Mouse (Mus musculus) hindbrain, embryonic 16.5 days (tissue): ENCODE measurements around the gene Tmem131l. TPM values are rescaled to one million over a fixed set of nuclear protein-coding genes. Genes with fewer than 3 reads are reported as not detected.
"Not testable (repeated sequence)": the region's sequence is repeated elsewhere in the genome, so short reads cannot be mapped to it uniquely, and the experiment has no call there.

Experiments
- ATAC-seq: fragments of 200-750 bp; cut with Nextera tagmentation; 2 replicates; pipeline ENCODE4 v1.8.0; 2017; ENCODE audit warnings: moderate TSS enrichment, moderate library complexity
- H3K27ac ChIP-seq: fragments of 300-500 bp; sonication (generic); 2 replicates; pipeline ENCODE4 v1.5.1; 2014; ENCODE audit warnings: low read depth, mild to moderate bottlenecking, control low read depth, low read length, moderate library complexity
- H3K27me3 ChIP-seq: fragments of 300-500 bp; sonication (generic); replicated peaks from 2 replicates; pipeline ENCODE4 v1.6.1; 2014; ENCODE audit warnings: low read length; ENCODE audit not compliant: control insufficient read depth, insufficient read depth
- H3K36me3 ChIP-seq: fragments of 300-500 bp; sonication (generic); 2 replicates; pipeline ENCODE4 v1.6.1; 2014; ENCODE audit warnings: mild to moderate bottlenecking, low read length, moderate library complexity, mixed read lengths; ENCODE audit not compliant: control insufficient read depth, insufficient read depth
- H3K4me1 ChIP-seq: fragments of 300-500 bp; sonication (generic); 2 replicates; pipeline ENCODE4 v1.6.1; 2014; ENCODE audit warnings: low read depth, low read length; ENCODE audit not compliant: control insufficient read depth, insufficient read depth
- H3K4me2 ChIP-seq: fragments of 300-500 bp; sonication (generic); 2 replicates; pipeline ENCODE4 v1.6.1; 2014; ENCODE audit warnings: mild to moderate bottlenecking, low read length, control low read depth, moderate library complexity
- H3K4me3 ChIP-seq: fragments of 300-500 bp; sonication (generic); 2 replicates; pipeline ENCODE4 v1.5.1; 2014; ENCODE audit warnings: mild to moderate bottlenecking, low read length, control low read depth, moderate library complexity
- H3K9ac ChIP-seq: fragments of 300-500 bp; sonication (generic); 2 replicates; pipeline ENCODE4 v1.6.1; 2014; ENCODE audit warnings: low read depth, mild to moderate bottlenecking, control low read depth, low read length, moderate library complexity
- H3K9me3 ChIP-seq: fragments of 300-500 bp; sonication (generic); 2 replicates; pipeline ENCODE4 v1.6.1; 2014; ENCODE audit warnings: mild to moderate bottlenecking, low read length, moderate library complexity; ENCODE audit not compliant: control insufficient read depth
- WGBS: fragments of 180-500 bp; shearing (Covaris S2); extraction: QIAGEN DNeasy Blood & Tissue Kit; methylation state at CpG from one replicate; pipeline ENCODE4 v1.1.7; 2014; 5-methylcytosine and 5-hydroxymethylcytosine counted together
- polyA plus RNA-seq: library from polyadenylated mRNA; unstranded; fragments of >200 nt; fragmentation: Nextera tagmentation; extraction: Ambion mirVana; gene quantifications from 2 replicates; pipeline ENCODE4 v1.2.1, GENCODE M21; 2015

The Tmem131l gene
- polyA plus RNA-seq, 1 experiment from 2014 or later = 34.6 TPM

- Histone ChIP-seq H3K27me3 (no peaks in the 10 kb centered on the region), H3K9ac (no peak overlapping the region), H3K36me3 (peaks cover 36% of the 10 kb centered on the region), H3K9me3 (no peaks in the 10 kb centered on the region), H3K27ac (no peak overlapping the region), H3K4me3 (no peak overlapping the region), H3K4me1 (no peaks in the 10 kb centered on the region), H3K4me2 (no peak overlapping the region)
- ATAC-seq = no peak
- 91% methylated on average over 5 of the region's 5 CpGs for WGBS
Observed at GRCm38 (mm10) chr3:83902943-83903342, 137.0 kb downstream of the Tmem131l start.

GRCm38 (mm10) chr3:83902459-83902858 is 137.5 kb downstream of the Tmem131l start:
- Histone ChIP-seq H3K36me3 (peaks cover 36% of the 10 kb centered on the region), H3K27ac (no peak overlapping the region), H3K27me3 (no peaks in the 10 kb centered on the region), H3K4me1 (no peaks in the 10 kb centered on the region), H3K4me3 (no peak overlapping the region), H3K9me3 (no peaks in the 10 kb centered on the region), H3K9ac (no peak overlapping the region), H3K4me2 (no peak overlapping the region)
- 86% methylated on average over 8 of the region's 8 CpGs for WGBS
- no peak for ATAC-seq

DNA sequence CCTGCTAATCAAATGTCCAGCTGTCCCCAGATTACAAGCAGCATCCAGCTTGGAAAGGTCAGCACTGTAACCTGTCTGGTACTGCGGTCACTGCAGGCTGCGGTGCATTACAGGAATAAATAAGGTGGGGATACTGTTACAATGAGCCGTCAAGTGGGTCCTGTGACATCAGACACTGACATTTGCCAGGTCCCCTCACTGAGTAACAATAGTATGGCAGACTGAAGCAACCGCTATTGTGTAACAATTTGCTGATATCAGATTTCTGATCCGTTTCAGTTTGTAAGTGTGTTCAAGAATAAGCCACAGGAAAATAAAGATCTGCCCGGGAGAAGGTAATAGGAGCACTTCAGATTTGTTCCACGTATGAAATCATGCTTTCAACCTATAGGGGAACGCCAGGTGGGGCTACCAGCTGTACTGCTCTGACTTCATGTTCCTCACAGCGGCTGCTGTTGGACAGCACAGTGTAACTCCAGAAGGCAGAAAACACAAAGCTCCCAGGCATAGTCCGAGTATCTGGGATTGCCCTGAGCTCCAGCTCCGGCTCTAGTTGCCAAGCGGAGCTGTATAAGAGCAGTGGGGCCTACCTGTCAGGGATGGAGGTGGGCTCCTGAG is 139.1 kb downstream of the Tmem131l start:
- Histone ChIP-seq H3K9ac (no peak overlapping the region), H3K27me3 (no peaks in the 10 kb centered on the region), H3K4me1 (no peaks in the 10 kb centered on the region), H3K4me2 (no peak overlapping the region), H3K36me3 (peaks cover 33% of the 10 kb centered on the region), H3K27ac (no peak overlapping the region), H3K9me3 (no peaks in the 10 kb centered on the region), H3K4me3 (no peak overlapping the region)
- WGBS = 91% methylated on average over 12 of the region's 12 CpGs
- no peak for ATAC-seq

DNA sequence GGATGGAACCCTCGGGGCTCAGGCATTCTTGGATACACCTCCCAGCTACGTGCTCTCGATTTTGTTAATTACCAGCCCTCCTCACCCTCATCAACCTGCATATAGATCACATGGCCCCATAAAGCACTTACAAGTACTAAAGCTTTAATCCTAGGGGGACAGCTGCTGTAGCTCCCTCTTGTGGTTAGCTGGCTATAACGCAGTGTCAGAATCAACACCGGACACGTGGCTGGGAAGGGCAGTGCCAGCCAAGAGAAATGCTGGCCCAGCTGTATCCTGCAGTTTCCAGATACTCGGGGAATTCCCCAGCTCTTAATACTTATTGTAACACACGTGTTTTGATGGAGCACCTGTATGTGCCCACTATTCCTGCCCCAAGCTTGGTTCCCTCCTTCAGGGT is 140.4 kb downstream of the Tmem131l start:
- WGBS = 48% methylated on average over 8 of the region's 8 CpGs
- Histone ChIP-seq H3K4me2 (no peak overlapping the region), H3K4me1 (no peaks in the 10 kb centered on the region), H3K27ac (no peak overlapping the region), H3K9me3 (no peaks in the 10 kb centered on the region), H3K36me3 (peaks cover 28% of the 10 kb centered on the region), H3K9ac (no peak overlapping the region), H3K4me3 (no peak overlapping the region), H3K27me3 (no peaks in the 10 kb centered on the region)
- peak; percentile 22; the same call in 1 of the 2 replicates for ATAC-seq

DNA sequence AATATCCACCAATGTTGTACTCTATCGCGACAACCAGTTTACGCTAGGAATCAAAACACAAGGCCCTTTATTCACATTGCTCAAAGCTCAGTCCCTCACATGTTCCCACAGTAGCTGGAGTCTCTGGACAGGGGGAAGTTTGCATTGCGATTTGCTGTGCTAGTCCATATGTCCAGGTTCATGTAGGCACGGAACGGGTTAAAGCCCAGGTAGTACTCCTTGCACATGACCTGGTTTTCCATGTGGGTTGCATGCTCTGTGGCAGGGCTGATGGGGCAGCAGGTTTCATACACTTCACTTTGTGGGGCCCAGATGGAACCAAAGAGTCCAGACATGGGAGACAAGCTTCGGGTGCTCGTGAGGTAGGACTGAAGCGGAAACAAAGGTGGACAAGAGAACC is 141.7 kb downstream of the Tmem131l start:
- no peak overlapping the region for H3K27ac ChIP-seq
- H3K27me3 ChIP-seq = no peaks in the 10 kb centered on the region
- no peak overlapping the region for H3K9ac ChIP-seq
- no peak for ATAC-seq
- H3K9me3 ChIP-seq = no peaks in the 10 kb centered on the region
- no peaks in the 10 kb centered on the region for H3K4me1 ChIP-seq
- peaks cover 20% of the 10 kb centered on the region for H3K36me3 ChIP-seq
- WGBS = 97% methylated on average over 9 of the region's 9 CpGs
- H3K4me3 ChIP-seq = no peak overlapping the region
- no peak overlapping the region for H3K4me2 ChIP-seq

- no peaks in the 10 kb centered on the region for H3K4me1 ChIP-seq
- no peak overlapping the region for H3K9ac ChIP-seq
- WGBS = 42% methylated on average over 2 of the region's 3 CpGs
- H3K4me2 ChIP-seq = no peak overlapping the region
- no peak overlapping the region for H3K4me3 ChIP-seq
- H3K27ac ChIP-seq = no peak overlapping the region
- ATAC-seq = no peak
- peaks cover 12% of the 10 kb centered on the region for H3K36me3 ChIP-seq
- H3K27me3 ChIP-seq = no peaks in the 10 kb centered on the region
- no peaks in the 10 kb centered on the region for H3K9me3 ChIP-seq
Observed at GRCm38 (mm10) chr3:83895811-83896210, 144.2 kb downstream of the Tmem131l start.

- Histone ChIP-seq H3K4me1 (no peaks in the 10 kb centered on the region), H3K4me3 (no peak overlapping the region), H3K9ac (no peak overlapping the region), H3K27ac (no peak overlapping the region), H3K9me3 (no peaks in the 10 kb centered on the region), H3K27me3 (no peaks in the 10 kb centered on the region), H3K4me2 (no peak overlapping the region), H3K36me3 (peaks cover 9% of the 10 kb centered on the region)
- 92% methylated on average over 5 of the region's 5 CpGs for WGBS
- no peak for ATAC-seq
Observed at GRCm38 (mm10) chr3:83895111-83895510, 144.9 kb downstream of the Tmem131l start.

- H3K4me1 ChIP-seq = no peaks in the 10 kb centered on the region
- 77% methylated on average over 2 of the region's 2 CpGs for WGBS
- no peak overlapping the region for H3K4me3 ChIP-seq
- H3K9ac ChIP-seq = no peak overlapping the region
- no peaks in the 10 kb centered on the region for H3K36me3 ChIP-seq
- H3K27ac ChIP-seq = no peak overlapping the region
- H3K27me3 ChIP-seq = no peaks in the 10 kb centered on the region
- no peak overlapping the region for H3K4me2 ChIP-seq
- ATAC-seq = no peak
- no peaks in the 10 kb centered on the region for H3K9me3 ChIP-seq
Observed at GRCm38 (mm10) chr3:83885163-83885562, 154.8 kb downstream of the Tmem131l start.

- H3K9me3 ChIP-seq, H3K27ac ChIP-seq, H3K4me1 ChIP-seq, H3K4me3 ChIP-seq, ATAC-seq, H3K4me2 ChIP-seq, H3K36me3 ChIP-seq, H3K27me3 ChIP-seq, H3K9ac ChIP-seq: not testable (repeated sequence)
- WGBS = 80% methylated on average over 5 of the region's 5 CpGs
Observed at GRCm38 (mm10) chr3:83879261-83880050, 160.5 kb downstream of the Tmem131l start.
